Mouse (Mus musculus) left cerebral cortex, postnatal 25 days (tissue): ENCODE data around the gene Abl2. TPM values are rescaled to one million over a fixed set of nuclear protein-coding genes. Genes with fewer than 3 reads are reported as not detected.
"Not testable (repeated sequence)": the region's sequence is repeated elsewhere in the genome, so short reads cannot be mapped to it uniquely, and the experiment has no call there.

ENCODE experiments used
- DNase-seq, 2 experiments: peaks; one replicate each; pipeline ENCODE4 v3.0.0; 2022; ENCODE audit warnings: low spot score in 2 of 2, mixed read lengths in 1 of 2
- intact Hi-C: fragments of 180-260 bp; cut with DNase I; formaldehyde crosslinking; loops from one replicate; pipeline ENCODE4 v1.15.1; 2025
- total RNA-seq, 2 experiments: library from RNA; stranded (reverse); gene quantifications; 2 replicates each; pipeline ENCODE4 v1.2.3; 2021

Gene Abl2
- total RNA-seq, 2 experiments from 2014 or later = 58.9 to 67.1 TPM

GRCm38 (mm10) chr1:156658676-156659075 lies 100.1 kb downstream of the Abl2 start:
- DNase-seq = no peak
- intact Hi-C loops = no loop called here

DNA sequence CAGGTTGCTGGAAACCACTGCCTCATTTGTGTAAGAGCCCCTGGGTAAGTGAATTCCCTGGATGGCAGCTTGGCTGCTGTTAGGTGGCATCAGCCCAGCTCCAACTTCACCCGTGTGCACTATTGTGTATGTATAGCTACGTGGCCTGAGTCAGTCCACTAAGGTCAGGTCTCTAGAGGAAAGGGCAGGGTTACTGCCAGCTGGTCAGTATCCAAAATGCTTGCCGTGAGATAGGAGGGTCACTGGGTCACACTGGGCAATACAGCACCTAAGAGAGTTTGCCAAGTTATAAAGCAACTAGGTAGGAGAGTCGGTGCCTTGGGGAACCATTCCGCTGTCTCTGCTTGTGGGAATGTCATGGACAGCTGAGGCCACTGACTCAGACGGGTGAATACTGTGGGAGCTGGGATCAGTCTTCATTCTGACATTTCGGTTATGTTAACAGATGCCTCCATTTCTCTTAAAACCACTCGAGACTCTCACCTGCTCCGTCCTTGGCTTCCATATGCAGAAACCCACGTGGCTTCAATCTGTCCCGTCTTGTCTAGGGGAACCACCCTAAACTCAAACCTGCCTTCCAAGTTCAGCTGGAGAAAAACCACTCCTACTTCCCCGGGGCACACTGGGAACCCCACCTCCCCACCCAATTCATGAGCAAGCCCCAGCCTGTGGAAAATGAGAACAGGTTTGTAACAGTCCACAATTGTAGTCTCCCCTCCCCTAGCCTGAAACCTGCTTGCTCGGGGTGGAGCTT lies 101.5 kb downstream of the Abl2 start:
- no peak for DNase-seq
- intact Hi-C loops = no loop called here

GRCm38 (mm10) chr1:156660660-156661236 lies 102.2 kb downstream of the Abl2 start:
- DNase-seq, intact Hi-C loops: not testable (repeated sequence)

DNA sequence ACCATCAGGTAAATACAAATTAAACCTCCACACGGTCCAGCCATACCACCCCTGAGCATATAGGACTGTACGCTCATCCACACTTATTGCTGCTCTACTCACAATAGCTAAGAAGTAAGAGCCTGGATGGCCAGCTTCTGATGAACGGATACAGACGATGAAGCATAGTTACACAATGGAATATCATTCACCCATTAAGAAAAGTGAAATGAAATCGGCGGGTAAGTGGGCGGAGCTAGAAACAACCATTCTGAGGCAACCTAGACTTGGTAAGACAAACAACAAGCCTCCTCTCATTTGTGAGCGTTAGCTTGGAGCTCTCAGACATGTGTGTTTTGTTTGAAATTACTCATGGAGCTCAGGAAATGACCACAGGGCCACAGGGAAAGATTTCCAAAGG lies 107.2 kb downstream of the Abl2 start:
- no peak for DNase-seq
- intact Hi-C loops = no loop called here

DNA sequence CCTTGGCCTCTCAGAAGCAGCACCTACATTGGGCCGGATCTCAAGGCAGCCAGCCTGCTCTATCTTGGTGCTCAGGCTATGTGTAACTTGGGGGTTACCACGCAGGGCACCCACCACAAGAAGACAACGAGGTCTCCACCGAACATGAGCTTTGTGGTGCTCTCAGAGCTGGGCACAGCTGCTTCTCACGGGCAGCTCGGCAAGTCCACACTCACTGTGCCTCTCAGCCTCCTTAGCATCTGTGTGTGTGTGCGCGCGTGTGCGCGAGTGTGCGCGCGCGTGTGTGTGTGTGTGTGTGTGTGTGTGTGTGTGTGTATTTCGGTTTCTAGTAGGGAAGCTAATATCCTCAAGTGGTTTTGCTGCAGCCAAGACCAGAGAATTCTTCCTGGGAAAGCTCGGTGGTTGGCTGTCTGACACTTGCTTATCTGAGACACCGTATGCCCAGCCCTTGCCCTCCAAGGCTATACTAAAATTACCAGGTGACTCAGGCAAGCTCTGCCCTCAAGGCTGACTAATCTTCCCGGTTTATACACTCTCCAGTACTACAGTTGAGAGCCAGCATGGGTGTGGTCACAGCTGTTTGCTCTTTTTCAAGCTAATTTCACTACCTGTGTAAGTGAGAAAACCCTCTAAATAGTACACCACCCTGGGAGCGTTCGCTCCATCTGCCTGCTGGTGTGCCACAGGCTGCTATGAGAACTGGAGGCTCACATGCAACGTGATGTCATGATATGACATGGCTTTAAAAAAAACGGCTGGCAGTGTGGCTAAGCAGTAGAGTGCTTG lies 108.7 kb downstream of the Abl2 start:
- peak in 1 of 2 experiments; percentile 60 for DNase-seq
- intact Hi-C loops = no loop called here

DNA sequence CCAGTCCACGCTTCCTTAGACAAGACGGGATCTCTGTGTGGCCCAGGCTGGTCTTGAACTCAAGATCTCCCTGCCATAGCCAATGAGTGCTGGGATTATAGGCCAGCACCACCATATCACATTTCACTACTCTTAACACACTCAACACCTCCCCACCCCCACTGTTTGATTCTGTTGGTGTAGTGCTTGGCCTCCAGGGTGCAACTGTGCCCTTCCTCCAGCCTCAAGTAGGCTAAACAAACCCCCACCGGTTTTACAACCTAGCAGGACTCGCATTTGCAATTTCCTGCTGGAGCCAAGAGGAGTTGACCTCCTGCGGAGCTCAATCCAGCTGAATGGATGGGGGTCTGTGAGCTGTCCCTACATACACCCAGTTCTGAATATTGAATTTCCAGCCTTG lies 110.0 kb downstream of the Abl2 start:
- no peak for DNase-seq
- intact Hi-C loops = no loop called here

DNA sequence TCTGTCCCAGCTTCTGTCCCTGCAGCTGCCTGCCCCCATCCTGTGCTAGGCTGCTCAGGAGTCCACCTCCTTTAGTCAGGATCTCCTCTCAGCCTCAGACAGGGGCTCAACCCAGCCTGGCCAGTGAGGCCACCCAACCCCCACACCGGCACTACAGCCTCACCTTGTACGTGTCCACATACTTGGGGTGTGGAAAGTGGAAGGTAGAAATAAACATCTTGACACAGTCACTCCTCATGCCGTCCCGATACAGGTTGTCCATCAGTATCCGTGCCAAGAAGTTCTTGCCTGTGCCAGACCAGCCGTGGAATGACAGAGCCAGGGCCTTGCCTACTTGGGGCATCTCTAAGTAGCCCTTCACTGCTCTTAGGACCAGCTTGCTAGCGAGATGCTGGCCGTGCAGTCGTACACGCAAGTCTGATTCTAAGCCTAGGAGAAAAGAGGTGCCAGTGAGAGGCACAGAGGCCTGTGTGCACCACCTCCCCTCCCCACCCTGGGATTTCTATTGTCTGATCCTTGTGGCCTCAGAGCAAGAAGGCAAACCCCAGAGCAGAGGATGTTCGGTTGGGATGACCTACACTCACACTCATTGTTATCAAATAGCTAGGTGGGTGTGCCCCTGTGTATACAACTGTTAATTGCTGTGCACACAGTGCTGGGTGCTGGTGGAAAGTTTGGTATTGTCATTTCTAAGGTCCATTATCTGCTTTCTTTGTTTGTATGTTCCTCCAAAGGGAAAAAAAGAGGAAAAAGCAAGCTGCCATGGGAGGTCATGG lies 110.8 kb downstream of the Abl2 start:
- no peak for DNase-seq
- intact Hi-C loops = no loop called here

DNA sequence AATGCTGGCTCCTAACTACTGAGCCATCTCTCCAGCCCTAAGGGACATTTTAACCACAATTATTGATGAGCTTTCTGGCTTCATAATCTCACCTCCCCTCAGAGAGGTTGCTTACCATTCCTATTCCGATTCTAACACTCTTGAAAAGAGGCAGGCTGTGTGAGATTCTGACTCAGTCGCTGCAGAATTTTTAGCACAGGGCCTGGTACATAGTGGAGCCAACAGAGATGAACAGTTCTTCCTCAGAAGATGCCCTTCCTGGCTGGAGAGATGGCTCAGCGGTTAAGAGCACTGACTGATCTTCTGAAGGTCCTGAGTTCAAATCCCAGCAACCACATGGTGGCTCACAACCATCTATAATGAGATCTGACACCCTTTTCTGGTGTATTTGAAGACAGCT lies 113.3 kb downstream of the Abl2 start:
- intact Hi-C loops = no loop called here
- peak in 1 of 2 experiments; percentile 77 for DNase-seq

- no peak for DNase-seq
- intact Hi-C loops = no loop called here
These were observed 114.3 kb downstream of the Abl2 start for GRCm38 (mm10) chr1:156672720-156673475.

DNA sequence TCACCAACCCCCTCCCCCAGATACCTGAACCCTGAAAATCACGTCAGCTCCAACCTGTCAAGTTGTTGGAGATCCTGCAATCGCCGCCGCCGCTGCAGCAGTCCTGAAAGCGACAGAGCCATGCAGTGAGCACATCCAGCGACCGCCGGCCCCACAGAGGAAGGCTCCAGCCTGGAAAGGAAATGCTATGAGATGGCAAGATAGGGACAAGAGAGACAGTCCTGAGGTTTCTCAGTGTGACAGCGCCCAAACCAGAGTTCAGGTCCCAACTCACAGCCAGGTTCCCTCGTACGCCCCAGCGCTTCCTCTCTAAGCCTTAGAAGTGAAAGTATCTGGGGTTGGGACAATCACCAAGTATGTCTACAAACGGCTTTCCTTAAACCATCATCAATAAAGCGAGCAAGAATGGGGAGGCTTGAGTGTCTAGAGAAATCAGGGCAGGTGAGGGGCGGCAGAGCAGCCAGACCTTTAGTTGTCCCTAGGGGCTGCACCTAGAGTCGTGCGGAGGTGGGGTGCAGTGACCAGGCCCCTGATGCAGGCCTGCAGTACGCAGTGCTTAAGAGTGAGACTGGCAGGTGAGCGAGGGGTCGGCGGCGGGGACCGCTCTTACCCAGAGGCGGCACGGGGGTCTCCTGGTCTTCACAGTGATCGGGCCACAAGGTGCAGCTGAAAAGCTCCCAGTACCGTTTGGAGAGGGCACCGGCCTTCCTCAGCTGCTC lies 115.0 kb downstream of the Abl2 start:
- intact Hi-C loops = no loop called here
- peak in 1 of 2 experiments; percentile 20 for DNase-seq

DNA sequence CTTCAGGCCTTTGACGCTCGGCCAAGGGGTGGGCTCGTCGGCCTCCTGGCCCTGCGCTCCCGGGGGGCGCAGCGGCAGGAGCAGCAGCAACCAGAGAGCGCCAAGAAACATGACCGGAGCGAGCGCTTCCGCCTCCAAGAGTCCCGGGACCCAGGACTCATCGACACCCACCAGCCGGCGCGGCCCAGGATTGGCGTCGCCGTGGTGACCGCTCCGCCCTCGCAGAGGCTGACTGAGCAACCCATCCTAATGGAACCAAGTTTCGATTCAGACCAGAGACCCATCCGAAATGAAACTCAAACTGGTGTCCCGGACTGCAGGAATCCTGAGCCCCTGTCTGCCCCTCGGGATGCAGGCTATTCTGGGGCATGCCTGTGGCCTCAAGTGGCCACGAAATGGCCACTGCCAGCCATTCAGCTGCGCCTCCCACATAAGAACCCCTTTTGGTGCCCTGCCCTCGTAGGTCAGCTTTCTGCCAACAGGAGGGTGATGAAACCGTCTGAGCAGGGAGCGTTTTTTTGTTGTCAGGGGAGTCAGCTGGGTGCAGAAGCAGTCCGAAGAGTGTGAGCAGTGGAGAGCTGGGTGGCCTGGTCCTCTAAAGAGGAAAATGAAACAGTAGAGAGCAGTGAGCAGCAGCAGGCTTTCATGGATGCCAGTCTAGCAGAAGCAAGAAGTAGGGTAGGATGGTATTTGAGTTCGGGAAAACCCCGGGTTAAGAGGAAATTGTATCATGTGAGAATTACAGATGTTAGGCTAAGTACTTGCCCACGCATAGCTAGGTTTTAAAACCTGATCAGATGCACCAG lies 115.8 kb downstream of the Abl2 start, which contains the start of gene Tor3a:
Gene Tor3a, minus strand, starts transcription at position 162 of the 806 bp plus-strand sequence.
- DNase-seq = peak; percentile 51 to 59
- intact Hi-C loops = no loop called here

DNA sequence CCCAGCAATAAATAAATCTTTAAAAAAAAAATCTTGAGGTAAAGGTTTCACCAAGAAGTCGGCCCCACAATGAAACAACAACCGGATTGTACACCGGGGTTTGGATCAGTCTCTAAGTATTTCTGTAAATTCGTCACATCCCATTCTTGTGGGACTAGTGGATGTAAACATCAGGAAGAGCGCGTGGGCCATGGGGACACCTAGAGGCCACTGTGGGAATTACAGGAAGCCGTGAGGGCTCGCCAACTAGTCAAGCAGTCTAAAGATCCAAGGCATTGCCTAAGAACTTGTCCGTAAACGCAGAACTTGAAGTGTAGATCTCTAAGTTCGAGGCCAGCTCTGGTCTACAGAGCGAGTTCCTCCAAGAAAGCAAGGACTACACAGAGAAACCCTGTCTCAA lies 117.6 kb downstream of the Abl2 start:
- intact Hi-C loops = no loop called here
- DNase-seq = peak; percentile 49 to 52

- intact Hi-C loops = no loop called here
These were observed 118.0 kb downstream of the Abl2 start for GRCm38 (mm10) chr1:156676596-156676995.

GRCm38 (mm10) chr1:156677230-156677629 lies 118.6 kb downstream of the Abl2 start:
- DNase-seq = no peak
- intact Hi-C loops = no loop called here

More at GRCm38 (mm10) chr1:156676596-156676995, 118.0 kb downstream of the Abl2 start:
- DNase-seq = no peak

DNA sequence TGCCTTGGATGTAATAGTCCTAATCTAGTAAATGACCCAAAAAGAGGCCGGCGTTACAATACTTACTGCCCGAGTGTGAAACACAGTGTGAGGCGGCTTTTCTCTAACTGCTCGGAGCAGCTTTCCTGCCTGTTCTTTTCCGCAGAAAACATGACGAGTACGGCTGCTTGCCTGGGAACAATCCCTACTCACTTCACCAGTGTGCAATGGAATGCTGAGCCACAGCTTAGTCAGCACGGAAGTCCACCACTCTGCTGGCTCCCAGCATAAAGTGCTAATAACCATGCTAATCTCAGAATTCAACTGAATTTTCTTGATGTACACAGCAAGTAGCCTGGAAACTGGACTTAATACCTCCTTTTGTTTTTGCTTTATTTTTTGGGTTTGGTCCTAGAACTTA lies 121.0 kb downstream of the Abl2 start:
- no peak for DNase-seq
- intact Hi-C loops = no loop called here

DNA sequence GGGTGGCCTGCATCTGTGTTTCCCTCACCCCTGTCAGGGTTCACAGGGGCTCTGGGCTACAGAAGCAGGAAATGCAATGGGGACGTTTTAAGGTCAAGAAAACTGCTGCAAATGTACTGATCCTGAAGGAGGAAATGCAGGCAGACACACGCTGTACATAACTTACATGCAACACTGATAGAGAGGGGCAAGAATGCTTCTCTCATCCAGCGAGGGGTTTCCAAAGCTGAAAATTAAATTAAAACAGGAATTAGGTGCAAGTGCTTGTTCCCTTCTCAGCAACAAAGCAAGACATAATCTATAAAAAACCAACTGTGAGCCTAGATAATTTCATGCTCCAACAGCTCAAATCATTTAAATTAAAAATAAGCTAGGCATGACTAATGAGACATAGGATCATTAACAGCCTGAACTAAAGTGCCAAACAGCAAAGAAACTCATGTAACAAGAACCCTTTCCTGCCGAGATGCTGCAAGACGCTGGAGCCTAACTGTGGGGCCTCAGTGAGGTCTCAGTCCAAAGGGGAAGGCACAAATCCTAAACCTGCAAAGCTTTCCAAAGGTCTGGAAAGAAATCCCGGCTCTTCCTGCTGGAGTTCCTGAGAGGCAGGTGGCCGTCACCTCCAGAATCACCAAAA lies 127.6 kb downstream of the Abl2 start:
- intact Hi-C loops = no loop called here
- no peak for DNase-seq
